Mouse (Mus musculus) intestine, embryonic 14.5 days (tissue): ENCODE results near the gene Ppil1. TPM values are rescaled to one million over a fixed set of nuclear protein-coding genes. Genes with fewer than 3 reads are reported as not detected.
A peak's percentile ranks its signal among the peaks of the same experiment; 100 is the strongest.

ENCODE experiments used
- ATAC-seq: fragments of 200-750 bp; cut with Nextera tagmentation; replicated peaks from 2 replicates; pipeline ENCODE4 v1.8.0; 2017; ENCODE audit warnings: low read depth, moderate number of reproducible peaks, moderate TSS enrichment, moderate library complexity; ENCODE audit not compliant: low FRiP score, low TSS enrichment
- DNase-seq: peaks from one replicate; pipeline ENCODE4 v3.0.0-alpha.2; 2018; ENCODE audit warnings: low spot score
- H3K27ac ChIP-seq: fragments of 300-500 bp; sonication (generic); 2 replicates; pipeline ENCODE4 v1.5.1; 2014; ENCODE audit warnings: low read depth, mild to moderate bottlenecking, control low read depth
- H3K27me3 ChIP-seq: fragments of 300-500 bp; sonication (generic); replicated peaks from 2 replicates; pipeline ENCODE4 v1.6.1; 2014; ENCODE audit warnings: low read length, control low read depth; ENCODE audit not compliant: control insufficient read depth, insufficient read depth
- H3K36me3 ChIP-seq: fragments of 300-500 bp; sonication (generic); 2 replicates; pipeline ENCODE4 v1.6.1; 2014; ENCODE audit warnings: low read length, control low read depth; ENCODE audit not compliant: control insufficient read depth, insufficient read depth
- H3K4me1 ChIP-seq: fragments of 300-500 bp; sonication (generic); replicated peaks from 2 replicates; pipeline ENCODE4 v1.6.1; 2014; ENCODE audit warnings: low read length, control low read depth, mixed read lengths; ENCODE audit not compliant: control insufficient read depth, insufficient read depth
- H3K4me2 ChIP-seq: fragments of 300-500 bp; sonication (generic); 2 replicates; pipeline ENCODE4 v1.6.1; 2014; ENCODE audit warnings: low read length
- H3K4me3 ChIP-seq: fragments of 300-500 bp; sonication (generic); 2 replicates; pipeline ENCODE4 v1.5.1; 2014; ENCODE audit warnings: low read depth, low read length, control low read depth, mixed read lengths
- H3K9ac ChIP-seq: fragments of 300-500 bp; sonication (generic); 2 replicates; pipeline ENCODE4 v1.6.1; 2014; ENCODE audit warnings: mild to moderate bottlenecking, low read length
- H3K9me3 ChIP-seq: fragments of 300-500 bp; sonication (generic); 2 replicates; pipeline ENCODE4 v1.6.1; 2016; ENCODE audit warnings: low read length, control low read depth; ENCODE audit not compliant: control insufficient read depth
- WGBS: fragments of 180-500 bp; shearing (Covaris S2); extraction: QIAGEN DNeasy Blood & Tissue Kit; methylation state at CpG from one replicate; pipeline ENCODE4 v1.1.7; 2014; 5-methylcytosine and 5-hydroxymethylcytosine counted together
- polyA plus RNA-seq: library from polyadenylated mRNA; unstranded; fragments of >200 nt; fragmentation: Nextera tagmentation; extraction: Ambion mirVana; gene quantifications from 2 replicates; pipeline ENCODE4 v1.2.1, GENCODE M21; 2014

Gene Ppil1
- polyA plus RNA-seq, 1 experiment from 2014 or later, result 165 TPM

DNA sequence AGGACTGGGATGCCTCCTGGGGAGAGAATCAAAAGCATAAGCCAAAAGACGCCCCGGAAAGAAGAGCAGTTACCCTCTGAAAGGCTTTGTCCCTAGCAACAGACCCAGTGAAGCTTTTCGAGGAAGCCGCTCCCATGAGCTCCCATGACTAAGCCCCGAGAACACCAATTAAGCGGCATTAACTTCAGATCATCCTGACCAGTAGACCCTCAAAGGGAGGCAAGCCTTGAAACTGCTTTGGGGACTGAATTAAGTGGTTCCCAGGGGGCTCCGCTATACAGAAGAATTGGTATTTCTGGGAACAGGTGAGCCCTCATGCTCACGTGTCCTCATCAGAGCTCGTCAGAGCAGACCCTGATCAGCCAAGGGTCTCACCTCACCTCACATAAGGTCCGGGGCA, 49.3 kb downstream of the Ppil1 start:
- H3K4me2 ChIP-seq, result no peak overlapping the region
- 70% methylated on average over 10 of the region's 10 CpGs for WGBS
- no peaks in the 10 kb centered on the region for H3K9me3 ChIP-seq
- DNase-seq (no peak), ATAC-seq (no peak)
- no peaks in the 10 kb centered on the region; the same call in 1 of the 2 replicates for H3K4me1 ChIP-seq
- H3K27me3 ChIP-seq, result no peaks in the 10 kb centered on the region
- H3K9ac ChIP-seq, result no peak overlapping the region
- H3K36me3 ChIP-seq, result no peaks in the 10 kb centered on the region
- H3K27ac ChIP-seq, result no peak overlapping the region
- no peak overlapping the region for H3K4me3 ChIP-seq

DNA sequence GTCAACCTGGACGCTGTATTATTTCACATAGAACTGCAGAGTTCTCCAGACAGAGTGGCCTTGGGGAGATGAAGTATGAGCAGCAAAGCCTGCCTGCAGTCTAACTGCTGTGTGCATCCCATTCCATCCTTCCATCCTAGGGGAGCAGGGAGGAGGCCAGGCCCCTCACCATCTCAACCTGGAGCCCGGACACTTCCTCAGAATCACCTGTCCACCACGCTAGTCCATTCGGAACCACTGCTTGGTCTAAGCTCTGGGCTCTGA, 49.9 kb downstream of the Ppil1 start:
- Histone ChIP-seq H3K36me3 (no peaks in the 10 kb centered on the region), H3K9me3 (no peaks in the 10 kb centered on the region), H3K4me3 (no peak overlapping the region), H3K4me2 (no peak overlapping the region), H3K4me1 (no peaks in the 10 kb centered on the region; the same call in 1 of the 2 replicates), H3K27ac (no peak overlapping the region), H3K27me3 (no peaks in the 10 kb centered on the region), H3K9ac (no peak overlapping the region)
- WGBS, result 74% methylated on average over 4 of the region's 4 CpGs
- DNase-seq, result no peak
- no peak for ATAC-seq

DNA sequence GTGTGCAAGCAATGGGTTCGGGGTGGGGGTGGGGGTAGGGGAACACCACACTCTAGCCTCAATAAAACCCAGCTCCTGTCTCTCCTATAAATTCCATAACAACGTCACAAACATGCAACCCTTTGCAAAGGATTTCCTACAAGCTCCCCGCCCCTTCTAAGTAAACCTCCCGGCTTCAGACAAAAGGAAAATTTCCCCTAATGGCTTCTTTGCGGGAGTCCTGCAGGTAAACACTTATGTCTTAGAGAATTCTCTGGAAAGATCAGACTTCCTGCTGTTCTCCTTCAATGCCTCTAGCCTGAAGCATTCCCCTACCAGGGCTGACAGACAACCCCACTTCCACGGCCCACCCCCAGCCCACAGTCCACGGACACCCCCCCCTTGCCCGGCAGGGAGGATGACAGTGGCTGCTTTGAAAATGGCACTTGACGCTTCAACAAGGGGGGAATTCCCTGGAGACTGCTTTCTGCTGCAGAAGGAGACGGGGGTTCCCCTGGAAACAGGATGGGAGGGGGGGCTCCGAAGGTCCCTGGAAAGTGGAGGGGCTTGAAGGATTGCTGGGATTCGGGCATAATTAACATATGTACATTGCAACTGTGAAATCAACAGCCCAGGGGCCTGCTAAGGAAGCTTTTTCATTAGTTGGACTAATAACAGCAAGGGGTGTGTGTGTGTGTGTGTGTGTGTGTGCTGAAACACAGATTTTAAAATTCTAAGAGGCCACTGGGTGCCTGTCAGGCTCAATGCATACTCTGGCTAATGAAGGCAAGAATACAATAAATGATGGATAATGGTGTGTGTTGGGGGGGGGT, 50.4 kb downstream of the Ppil1 start:
- Histone ChIP-seq H3K4me2 (peak overlapping the region; percentile 7; the same call in 1 of the 2 replicates), H3K9me3 (no peaks in the 10 kb centered on the region), H3K4me3 (no peak overlapping the region), H3K4me1 (no peaks in the 10 kb centered on the region; the same call in 1 of the 2 replicates), H3K36me3 (no peaks in the 10 kb centered on the region), H3K27ac (no peak overlapping the region), H3K9ac (no peak overlapping the region), H3K27me3 (no peaks in the 10 kb centered on the region)
- DNase-seq, result no peak
- 20% methylated on average over 12 of the region's 12 CpGs for WGBS
- no peak for ATAC-seq

DNA sequence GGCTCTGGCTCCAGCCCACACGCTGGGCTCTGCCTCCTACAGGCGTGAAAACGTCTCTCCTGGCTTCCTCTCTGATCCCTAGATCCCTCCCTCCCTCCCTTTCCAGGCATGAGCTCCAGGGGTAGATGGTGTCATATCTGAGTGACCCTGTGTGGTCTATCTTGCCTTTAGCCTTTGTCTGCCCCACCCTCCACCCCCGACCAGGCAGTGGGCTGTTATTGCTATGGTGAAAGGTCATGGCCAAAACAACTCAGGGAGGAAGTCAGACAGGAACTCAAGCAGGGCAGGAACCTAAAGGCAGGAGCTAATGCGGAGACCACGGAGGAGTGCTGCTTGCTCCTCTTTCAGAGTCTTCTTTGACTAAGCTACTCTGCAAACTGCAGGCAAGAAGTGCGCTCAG, 52.1 kb downstream of the Ppil1 start:
- no peak for DNase-seq
- Histone ChIP-seq H3K4me3 (no peak overlapping the region), H3K4me2 (no peak overlapping the region), H3K27ac (no peak overlapping the region), H3K4me1 (no peaks in the 10 kb centered on the region; the same call in 1 of the 2 replicates), H3K36me3 (no peaks in the 10 kb centered on the region), H3K9ac (no peak overlapping the region), H3K9me3 (no peaks in the 10 kb centered on the region), H3K27me3 (no peaks in the 10 kb centered on the region)
- WGBS, result 46% methylated on average over 7 of the region's 7 CpGs
- no peak for ATAC-seq

DNA sequence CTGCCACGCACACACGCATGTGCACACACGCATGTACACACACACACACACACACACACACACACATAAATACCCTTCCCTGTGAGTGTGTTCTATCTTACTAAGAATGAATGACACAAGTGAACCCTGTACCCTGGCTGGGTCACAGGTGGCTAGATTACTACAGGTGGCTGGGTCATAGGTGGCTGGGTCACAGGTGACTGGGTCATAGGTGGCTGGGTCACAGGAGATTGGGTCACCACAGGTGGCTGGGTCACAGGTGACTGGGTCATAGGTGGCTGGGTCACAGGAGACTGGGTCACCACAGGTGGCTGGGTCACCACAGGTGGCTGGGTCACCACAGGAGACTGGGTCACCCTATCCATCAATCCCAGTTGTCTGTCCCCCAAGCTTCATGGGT, 53.9 kb downstream of the Ppil1 start:
- no peaks in the 10 kb centered on the region for H3K36me3 ChIP-seq
- H3K4me3 ChIP-seq, result no peak overlapping the region
- no peak overlapping the region for H3K9ac ChIP-seq
- ATAC-seq (no peak), DNase-seq (no peak)
- WGBS, result 97% methylated on average over 3 of the region's 3 CpGs
- H3K9me3 ChIP-seq, result no peaks in the 10 kb centered on the region
- no peaks in the 10 kb centered on the region; the same call in 1 of the 2 replicates for H3K4me1 ChIP-seq
- H3K4me2 ChIP-seq, result no peak overlapping the region
- no peaks in the 10 kb centered on the region for H3K27me3 ChIP-seq
- H3K27ac ChIP-seq, result no peak overlapping the region

DNA sequence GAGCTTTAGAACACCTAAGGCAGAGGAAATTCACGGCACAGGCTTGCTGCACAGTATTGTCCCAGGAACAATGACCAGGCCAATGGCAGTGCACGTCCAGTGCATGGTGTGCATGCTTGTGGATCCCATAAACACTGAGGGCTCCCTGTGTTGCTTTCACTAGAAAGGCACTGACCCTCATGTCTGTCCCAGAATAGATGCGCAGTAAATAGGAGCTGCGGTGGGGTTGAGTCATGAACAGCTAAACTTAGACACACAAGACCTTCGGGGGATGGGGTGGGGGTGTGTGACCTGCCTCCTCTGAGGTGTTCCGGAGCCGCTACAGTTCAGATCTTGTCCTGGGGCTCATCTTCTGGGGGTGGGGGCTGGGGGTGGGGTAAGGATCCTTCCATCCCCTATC, 57.9 kb downstream of the Ppil1 start:
- no peak overlapping the region for H3K4me2 ChIP-seq
- no peaks in the 10 kb centered on the region for H3K27me3 ChIP-seq
- H3K27ac ChIP-seq, result no peak overlapping the region
- H3K4me3 ChIP-seq, result no peak overlapping the region
- WGBS, result 83% methylated on average over 7 of the region's 7 CpGs
- no peaks in the 10 kb centered on the region for H3K9me3 ChIP-seq
- no peak overlapping the region for H3K9ac ChIP-seq
- ATAC-seq (no peak), DNase-seq (no peak)
- H3K36me3 ChIP-seq, result no peaks in the 10 kb centered on the region
- no peaks in the 10 kb centered on the region for H3K4me1 ChIP-seq

DNA sequence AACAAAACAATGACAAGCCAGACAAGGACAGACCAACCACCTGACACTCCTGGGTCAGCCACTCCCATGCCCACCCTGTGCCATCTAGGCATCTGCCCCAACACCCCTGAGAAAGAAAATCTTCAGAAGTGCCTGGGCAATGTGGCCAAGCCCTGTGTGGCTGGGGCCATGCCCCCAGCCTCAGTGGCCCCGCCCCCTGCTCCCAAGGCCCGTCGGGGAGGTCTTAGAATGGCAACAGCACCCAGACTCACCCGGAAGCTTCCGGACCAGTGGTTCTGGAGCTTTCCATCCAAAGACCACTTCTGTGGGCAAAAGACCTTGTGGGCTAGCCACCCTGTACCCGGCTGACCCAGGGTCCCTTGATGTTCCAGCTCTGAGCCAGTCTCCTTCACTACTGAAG, 61.4 kb downstream of the Ppil1 start:
- H3K36me3 ChIP-seq, result no peaks in the 10 kb centered on the region
- H3K27ac ChIP-seq, result no peak overlapping the region
- DNase-seq, result no peak
- ATAC-seq, result no peak
- no peak overlapping the region for H3K9ac ChIP-seq
- no peak overlapping the region for H3K4me3 ChIP-seq
- 84% methylated on average over 6 of the region's 6 CpGs for WGBS
- no peak overlapping the region for H3K4me2 ChIP-seq
- H3K27me3 ChIP-seq, result no peaks in the 10 kb centered on the region
- no peaks in the 10 kb centered on the region for H3K9me3 ChIP-seq
- peaks cover 8% of the 10 kb centered on the region; the same call in 1 of the 2 replicates for H3K4me1 ChIP-seq

Other genes with a start within 250 kb of the Ppil1 start
- gene Srsf3, start 231.6 kb downstream of the Ppil1 start, polyA plus RNA-seq, result 585 and 647 TPM in 2 replicates
- 55.5 and 75.7 TPM in 2 replicates for gene Cdkn1a, start 173.2 kb downstream of the Ppil1 start, polyA plus RNA-seq
- gene Rab44, start 150.0 kb downstream of the Ppil1 start, polyA plus RNA-seq, result 0.26 and 0.71 TPM in 2 replicates
- 12.9 and 14.6 TPM in 2 replicates for gene Cpne5, start 26.0 kb downstream of the Ppil1 start, polyA plus RNA-seq
- gene BC004004, start 4.6 kb upstream of the Ppil1 start, polyA plus RNA-seq, result 72.4 and 77.4 TPM in 2 replicates
- 0.18 and 0.32 TPM in 2 replicates for gene Pi16, start 53.5 kb upstream of the Ppil1 start, polyA plus RNA-seq
- gene Mtch1, start 83.7 kb upstream of the Ppil1 start, polyA plus RNA-seq, result 292 and 324 TPM in 2 replicates
- gene Fgd2, start 96.7 kb upstream of the Ppil1 start, polyA plus RNA-seq, result 13.9 and 15.4 TPM in 2 replicates
- 13.3 and 13.6 TPM in 2 replicates for gene Pim1, start 226.6 kb upstream of the Ppil1 start, polyA plus RNA-seq